Mouse (Mus musculus): ENCODE results near the gene Psmb3.

- TF ChIP-seq CTCF (conservative IDR thresholded peaks at IDR 0.05; ENCODE audit: insufficient read depth, insufficient read length, low read depth, low read length) (no peak), POLR2A (IDR thresholded peaks at IDR 0.05; ENCODE audit: low read depth, low read length) (no peak)
These were observed 45.3 kb downstream of the Psmb3 start for GRCm38 (mm10) chr11:97748496-97748895.
